Mouse (Mus musculus): Measurements from ENCODE around the gene St14.

- TF ChIP-seq POLR2A (IDR thresholded peaks at IDR 0.05; ENCODE audit: borderline replicate concordance, insufficient read depth, low read length) = no peak
- peak; percentile 80 for TF ChIP-seq CTCF (IDR thresholded peaks at IDR 0.05; ENCODE audit: borderline replicate concordance, insufficient read depth, low read depth, low read length)
These were observed 49.5 kb downstream of the St14 start for GRCm38 (mm10) chr9:31082054-31082666.
